Mouse (Mus musculus) mesoderm, embryonic 11.5 days (tissue): Measurements from ENCODE around the gene Ak7.

Source experiments
- DNase-seq: peaks from one replicate; pipeline ENCODE4 v3.0.0-alpha.2; 2012; ENCODE audit warnings: low read depth, low spot score

Ak7 gene

GRCm38 (mm10) chr12:105786113-105786512 is 80.3 kb downstream of the Ak7 start:
- no peak for DNase-seq

DNA sequence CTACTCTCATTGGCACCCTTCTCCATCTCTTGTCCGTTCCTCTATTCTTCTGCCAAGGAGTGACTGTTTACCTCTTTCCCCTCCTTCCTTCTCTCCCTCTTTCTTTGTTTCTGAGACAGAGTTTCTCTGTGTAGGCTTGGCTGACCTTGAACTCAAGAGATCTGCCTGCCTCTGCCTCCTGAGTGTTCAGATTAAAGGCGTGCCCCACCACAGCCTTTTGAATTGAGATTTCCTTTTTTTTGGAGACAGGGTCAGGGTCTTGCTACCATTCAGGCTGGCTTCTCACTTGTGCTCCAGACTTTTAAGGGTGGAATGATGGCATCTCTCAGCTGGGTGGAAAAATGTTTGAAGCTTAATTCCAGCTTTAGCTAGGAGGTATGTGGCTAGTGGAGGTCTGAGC is 81.8 kb downstream of the Ak7 start:
- no peak for DNase-seq

- DNase-seq = no peak
Observed at GRCm38 (mm10) chr12:105789885-105790284, 84.1 kb downstream of the Ak7 start.

- no peak for DNase-seq
Observed at GRCm38 (mm10) chr12:105794896-105795295, 89.1 kb downstream of the Ak7 start.

GRCm38 (mm10) chr12:105798001-105798400 is 92.2 kb downstream of the Ak7 start:
- no peak for DNase-seq

DNA sequence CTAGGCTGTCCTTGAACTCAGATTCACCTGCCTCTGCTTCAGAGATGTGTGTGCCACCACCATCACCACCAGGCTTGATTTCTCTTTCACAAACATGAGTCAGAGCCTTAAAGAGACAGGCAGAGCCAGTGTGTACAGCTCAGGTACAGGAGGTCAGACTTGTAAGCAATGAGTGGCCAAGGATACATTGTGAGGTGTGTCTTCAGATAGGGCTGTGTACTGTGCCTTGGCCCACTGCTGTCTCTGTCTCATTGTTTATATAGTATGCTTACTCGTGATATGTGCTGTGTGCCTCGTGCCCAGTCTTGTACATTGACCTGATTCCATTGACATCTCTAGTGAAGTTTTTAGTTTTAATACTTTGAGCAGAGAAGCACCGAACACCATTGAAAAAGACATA is 100.0 kb downstream of the Ak7 start:
- DNase-seq = no peak

DNA sequence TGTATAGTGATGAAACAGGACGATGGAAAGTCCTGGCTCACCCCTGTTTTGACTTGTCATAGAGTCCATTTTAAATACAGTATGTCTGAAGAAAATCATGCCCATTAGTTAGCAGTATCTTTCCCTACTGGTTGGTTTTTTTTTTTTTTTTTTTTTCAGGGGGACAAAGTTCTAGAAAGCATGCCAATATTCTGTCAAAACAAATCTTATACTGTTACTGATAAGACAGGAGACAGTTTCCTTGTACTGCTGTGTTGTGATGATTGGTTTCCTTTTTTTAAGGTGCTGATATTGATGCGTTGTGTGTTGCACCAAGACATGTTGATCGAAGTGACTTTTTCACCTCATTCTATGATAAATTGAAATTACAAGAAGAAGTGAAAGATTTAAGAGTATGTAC is 100.4 kb downstream of the Ak7 start:
- no peak for DNase-seq

GRCm38 (mm10) chr12:105807416-105807815 is 101.6 kb downstream of the Ak7 start:
- DNase-seq = no peak

- DNase-seq = no peak
Observed at GRCm38 (mm10) chr12:105808945-105809344, 103.2 kb downstream of the Ak7 start.

DNA sequence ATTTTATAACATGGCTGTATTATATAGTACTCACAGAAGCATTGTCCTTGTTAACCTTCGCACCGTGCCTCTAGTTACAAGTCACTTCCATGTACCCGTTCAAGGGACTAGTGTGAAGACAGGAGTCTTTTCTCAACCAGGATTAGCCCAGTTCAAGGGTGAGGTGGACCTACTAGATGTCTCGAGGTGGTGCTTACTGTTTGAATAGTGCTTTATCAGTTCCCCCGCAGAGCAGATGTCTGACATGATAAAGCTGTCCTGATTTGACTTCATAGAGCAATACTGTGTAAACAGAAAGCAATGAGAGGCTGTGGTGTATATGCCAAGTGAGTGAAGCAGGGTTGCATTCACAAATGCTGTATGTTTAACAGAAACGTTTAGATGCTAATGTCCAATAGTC is 104.8 kb downstream of the Ak7 start:
- no peak for DNase-seq

- DNase-seq = no peak
Observed at GRCm38 (mm10) chr12:105813957-105814356, 108.2 kb downstream of the Ak7 start.

DNA sequence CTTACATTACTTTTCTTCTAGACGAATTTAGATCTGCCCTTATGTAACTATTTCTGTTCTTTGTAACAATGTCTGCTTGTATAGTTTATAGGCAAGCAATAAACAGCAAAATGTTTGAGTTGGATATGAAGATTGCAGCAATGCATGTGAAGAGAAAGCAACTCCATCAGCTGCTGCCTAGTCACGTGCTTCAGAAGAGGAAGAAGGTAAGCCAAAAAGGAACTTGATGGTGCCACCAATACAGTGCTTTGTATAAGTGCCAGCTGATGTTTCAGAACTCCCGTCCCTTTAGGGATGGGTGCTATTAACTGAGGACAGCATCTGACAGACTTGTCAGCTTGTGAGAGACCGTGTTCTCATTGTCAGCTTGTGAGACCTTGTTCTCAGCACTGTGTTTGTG is 117.7 kb downstream of the Ak7 start:
- DNase-seq = no peak

DNA sequence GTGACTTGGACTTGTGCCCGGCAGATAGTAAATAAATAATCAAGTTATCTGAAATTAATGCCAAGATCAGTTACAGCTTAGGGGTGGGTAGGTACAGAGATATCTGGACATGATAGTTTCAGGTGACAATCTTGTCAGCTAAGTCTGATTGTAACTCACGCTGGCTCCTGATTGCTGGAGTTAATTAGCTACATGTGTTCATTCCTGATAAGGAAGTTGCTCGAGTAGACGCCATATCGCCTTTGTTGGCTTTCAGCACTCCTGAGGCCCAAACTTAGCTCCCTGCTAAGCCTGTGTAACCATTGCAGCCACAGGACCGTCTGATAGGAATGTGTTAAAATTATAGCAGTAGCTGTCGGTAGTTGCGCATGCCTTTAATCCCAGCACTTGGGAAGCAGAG is 119.0 kb downstream of the Ak7 start:
- DNase-seq = no peak

- DNase-seq = no peak
Observed at GRCm38 (mm10) chr12:105825266-105825665, 119.5 kb downstream of the Ak7 start.
